Mouse (Mus musculus) MEL (cell line): Measurements from ENCODE around the gene Cmss1.
"Not testable (repeated sequence)": the region's sequence is repeated elsewhere in the genome, so short reads cannot be mapped to it uniquely, and the experiment has no call there.

Experiments
- CTCF ChIP-seq, 3 experiments: IDR thresholded peaks in 2 of 3; conservative IDR thresholded peaks in 1 of 3; 2 replicates each; pipeline ENCODE4 v1.5.1; 2011 to 2012; ENCODE audit warnings: low read length in 3 of 3, low read depth in 2 of 3, mild to moderate bottlenecking in 2 of 3, improper control_type of control experiment in 1 of 3, inconsistent platforms in 1 of 3, mixed read lengths in 1 of 3, moderate library complexity in 1 of 3; ENCODE audit not compliant: control insufficient read depth in 1 of 3, insufficient read depth in 1 of 3, poor library complexity in 1 of 3, severe bottlenecking in 1 of 3
- GABPA ChIP-seq: IDR thresholded peaks from 2 replicates; pipeline ENCODE4 v1.6.1; 2012; ENCODE audit warnings: low read depth, mild to moderate bottlenecking, inconsistent platforms, low read length, improper control_type of control experiment, moderate library complexity
- MYC ChIP-seq: IDR thresholded peaks from 2 replicates; pipeline ENCODE4 v1.6.1; 2011; ENCODE audit warnings: low read depth, mild to moderate bottlenecking, low read length, improper control_type of control experiment, moderate library complexity

GRCm38 (mm10) chr16:57391171-57391570 is 215.5 kb downstream of the Cmss1 start:
- not testable (repeated sequence) for TF ChIP-seq CTCF (IDR thresholded peaks at IDR 0.05 in 2 of 3, conservative IDR thresholded peaks at IDR 0.05 in 1 of 3; ENCODE audit: control insufficient read depth in 1 of 3, insufficient read depth in 1 of 3, low read depth in 2 of 3, low read length in 3 of 3, poor library complexity in 1 of 3, severe bottlenecking in 1 of 3); GABPA; MYC
